ENCODE assay signal across 16 mouse cellular contexts in the genomic region with DNA sequence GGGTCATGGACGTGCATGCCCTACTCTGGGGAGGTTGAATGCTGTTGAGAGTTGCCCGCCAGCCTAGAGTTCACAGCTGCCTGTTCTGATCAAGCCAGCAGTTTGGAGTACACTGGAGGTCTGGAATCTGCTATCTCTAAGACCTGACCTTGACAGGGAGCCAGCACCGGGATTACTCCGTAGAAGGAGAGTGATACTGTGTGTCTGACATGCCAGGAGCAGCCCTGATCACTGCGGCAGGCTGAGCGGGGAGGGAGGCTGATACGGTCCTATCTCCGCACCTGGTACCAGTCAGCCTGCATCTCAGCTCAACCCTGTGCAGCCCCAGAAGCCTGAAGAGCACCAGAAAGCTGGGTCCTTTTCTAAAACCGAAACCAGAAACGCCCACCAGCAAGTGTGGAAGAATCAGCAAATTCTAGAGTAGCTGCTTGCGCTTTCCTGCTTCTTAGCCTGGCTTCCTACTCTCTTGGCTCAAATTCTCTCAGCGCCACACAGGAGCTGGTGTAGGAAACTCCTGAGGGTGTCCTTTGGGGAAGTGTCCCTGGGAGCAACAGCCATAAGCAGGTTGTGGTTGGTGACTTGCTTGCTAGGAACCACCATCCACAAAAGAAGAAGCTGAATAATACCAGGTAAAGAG.
DNase-seq lines count a peak whose midpoint lies in the region; ATAC-seq lines count a peak whose summit lies in the region.
"Had no signal": no experiment of that assay in that cellular context is flagged by ENCODE, and none has a peak within 500 bp of the region (broad histone marks: within the 10 kb centered on the region; RNA-seq: fewer than 3 reads in every experiment).

No protein-coding gene starts in this region.

- peaks cover 26% of the 10 kb centered on the region for H3K4me1 ChIP-seq in megakaryocyte, embryonic 14.5 days
- H3K4me1 ChIP-seq in intestine, embryonic 16.5 days (ENCODE audit: control insufficient read depth, insufficient read depth, low read length): no peaks in the 10 kb centered on the region
- H3K4me1 ChIP-seq: limb, embryonic 15.5 days; neural tube, embryonic 13.5 days had no signal

- WGBS in intestine, embryonic 16.5 days: 58% methylated on average over 12 of the region's 12 CpGs

- no peak for DNase-seq in frontal cortex, postnatal 25 days (ENCODE audit: low spot score in 2 of 2)
- DNase-seq in brain, adult 2 months (ENCODE audit: low read depth, low spot score): peak; percentile 59
- no peak for DNase-seq in layer of hippocampus, postnatal 14 days (ENCODE audit: low spot score in 2 of 2)
- no peak for DNase-seq in urinary bladder, adult 18-20 months (ENCODE audit: low spot score in 2 of 2)
- DNase-seq: cerebellum, adult 11 months; kidney, postnatal 36 days; lung, postnatal 36 days had no signal

- H3K27ac ChIP-seq in intestine, embryonic 16.5 days (ENCODE audit: low read length): no peak overlapping the region
- H3K27ac ChIP-seq: limb, embryonic 15.5 days; neural tube, embryonic 13.5 days had no signal

- peak; percentile 74 for ATAC-seq in frontal cortex, adult (ENCODE audit: low TSS enrichment)
- ATAC-seq in megakaryocyte, adult 5-6 weeks (ENCODE audit: poor library complexity, severe bottlenecking): no peak
- peak; percentile 44; the same call in 1 of the 2 replicates for ATAC-seq in intestine, embryonic 16.5 days
- ATAC-seq: inflammation-experienced regulatory T-cells, adult 6 months; midbrain, embryonic 16.5 days; Patski had no signal

- H3K9ac ChIP-seq in intestine, embryonic 16.5 days (ENCODE audit: low read depth, low read length): no peak overlapping the region
- H3K9ac ChIP-seq: limb, embryonic 15.5 days; neural tube, embryonic 13.5 days had no signal

- peak overlapping the region; percentile 50 for H3K4me3 ChIP-seq in megakaryocyte, embryonic 14.5 days (replicated peaks)
- H3K4me3 ChIP-seq in intestine, embryonic 16.5 days (ENCODE audit: low read length): no peak overlapping the region
- H3K4me3 ChIP-seq: limb, embryonic 15.5 days; neural tube, embryonic 13.5 days had no signal

- H3K27me3 ChIP-seq in megakaryocyte, embryonic 14.5 days (replicated peaks): peaks cover 61% of the 10 kb centered on the region
- no peaks in the 10 kb centered on the region for H3K27me3 ChIP-seq in intestine, embryonic 16.5 days (replicated peaks; ENCODE audit: control insufficient read depth, insufficient read depth, low read length)
- H3K27me3 ChIP-seq: limb, embryonic 15.5 days; neural tube, embryonic 13.5 days; Patski had no signal

- no peaks in the 10 kb centered on the region for H3K9me3 ChIP-seq in megakaryocyte, embryonic 14.5 days
- no peaks in the 10 kb centered on the region for H3K9me3 ChIP-seq in intestine, embryonic 16.5 days (ENCODE audit: control insufficient read depth, low read length)
- H3K9me3 ChIP-seq: limb, embryonic 15.5 days; neural tube, embryonic 13.5 days had no signal

- no peaks in the 10 kb centered on the region for H3K36me3 ChIP-seq in megakaryocyte, embryonic 14.5 days (replicated peaks; ENCODE audit: low read length)
- no peaks in the 10 kb centered on the region for H3K36me3 ChIP-seq in intestine, embryonic 16.5 days (ENCODE audit: control insufficient read depth, insufficient read depth, low read length)
- H3K36me3 ChIP-seq: limb, embryonic 15.5 days; neural tube, embryonic 13.5 days had no signal

- no peak overlapping the region for H3K4me2 ChIP-seq in intestine, embryonic 16.5 days (ENCODE audit: low read depth, low read length)
- H3K4me2 ChIP-seq: limb, embryonic 15.5 days; neural tube, embryonic 13.5 days had no signal
